Mouse (Mus musculus): Measurements from ENCODE around the gene Sars. TPM values are rescaled to one million over a fixed set of nuclear protein-coding genes. Genes with fewer than 3 reads are reported as not detected.

Gene Sars
- polyA plus RNA-seq, 1 experiment from 2014 or later = 220 TPM

DNA sequence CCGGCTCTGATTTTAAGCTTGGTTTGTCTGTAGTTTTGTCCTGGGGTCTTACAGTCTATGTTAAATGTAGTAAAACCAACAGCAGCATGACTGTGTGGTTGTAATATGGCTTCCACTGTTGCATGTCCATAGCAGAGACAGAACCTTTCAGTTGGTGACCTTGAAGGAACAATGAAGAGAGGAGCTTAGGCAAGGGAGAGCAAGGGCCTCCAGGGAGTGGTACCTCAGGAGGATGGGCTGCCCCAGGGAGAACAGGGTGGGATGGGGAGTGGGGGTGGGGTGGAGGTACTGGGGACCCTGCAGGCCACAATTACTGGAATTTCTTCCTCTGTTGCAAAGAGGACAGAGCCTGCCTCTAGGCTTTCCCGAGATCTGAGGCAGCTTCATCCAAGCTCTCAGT lies 7.0 kb upstream of the Sars start:
- Histone ChIP-seq H3K9ac (no peak overlapping the region), H3K9me3 (no peaks in the 10 kb centered on the region), H3K36me3 (no peaks in the 10 kb centered on the region), H3K27ac (no peak overlapping the region), H3K27me3 (no peaks in the 10 kb centered on the region), H3K4me1 (replicated peaks) (no peaks in the 10 kb centered on the region), H3K4me3 (no peak overlapping the region), H3K4me2 (no peak overlapping the region)
- WGBS = 90% methylated on average over 2 of the region's 2 CpGs
- ATAC-seq (ENCODE audit: low FRiP score) = no peak

GRCm38 (mm10) chr3:108445366-108445705 lies 327 bp upstream of the Sars start:
- ATAC-seq (ENCODE audit: low FRiP score) = peak; percentile 44
- H3K27ac ChIP-seq = peak overlapping the region; percentile 94
- no peaks in the 10 kb centered on the region for H3K27me3 ChIP-seq
- peak overlapping the region; percentile 87 for H3K4me3 ChIP-seq
- 16% methylated on average over 6 of the region's 6 CpGs for WGBS
- H3K4me2 ChIP-seq = peak overlapping the region; percentile 96
- H3K9me3 ChIP-seq = no peaks in the 10 kb centered on the region
- H3K9ac ChIP-seq = peak overlapping the region; percentile 93
- peaks cover 49% of the 10 kb centered on the region for H3K4me1 ChIP-seq (replicated peaks)
- peaks cover 5% of the 10 kb centered on the region; the same call in 1 of the 2 replicates for H3K36me3 ChIP-seq

DNA sequence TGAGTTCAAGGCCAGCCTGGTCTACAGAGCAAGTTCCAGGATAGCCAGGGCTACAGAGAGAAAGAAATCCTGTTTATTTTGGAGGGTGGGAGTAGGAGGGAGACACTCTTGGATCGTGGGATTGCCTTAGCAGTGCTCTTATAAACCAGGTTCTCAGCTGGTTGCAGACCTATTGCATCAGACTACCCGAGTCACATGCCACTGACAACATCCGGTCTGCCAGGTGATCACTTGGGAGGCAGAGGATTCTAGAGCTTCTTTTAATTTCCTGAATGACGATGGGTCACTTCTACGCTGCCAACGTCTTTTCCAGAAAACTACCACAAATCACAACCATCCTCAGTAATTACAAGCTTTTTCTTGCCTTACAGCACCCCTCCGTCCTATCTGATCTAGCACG lies 980 bp downstream of the Sars start:
- H3K4me3 ChIP-seq = peak overlapping the region; percentile 87
- H3K4me1 ChIP-seq (replicated peaks) = peaks cover 50% of the 10 kb centered on the region
- peak overlapping the region; percentile 93 for H3K9ac ChIP-seq
- H3K9me3 ChIP-seq = no peaks in the 10 kb centered on the region
- peak overlapping the region; percentile 94 for H3K27ac ChIP-seq
- no peaks in the 10 kb centered on the region for H3K27me3 ChIP-seq
- 36% methylated on average over 8 of the region's 8 CpGs for WGBS
- no peak for ATAC-seq (ENCODE audit: low FRiP score)
- peaks cover 10% of the 10 kb centered on the region for H3K36me3 ChIP-seq
- H3K4me2 ChIP-seq = peak overlapping the region; percentile 96

GRCm38 (mm10) chr3:108436380-108436714 lies 8.7 kb downstream of the Sars start:
- no peak overlapping the region for H3K4me3 ChIP-seq
- WGBS = 57% methylated on average over 7 of the region's 7 CpGs
- H3K27me3 ChIP-seq = no peaks in the 10 kb centered on the region
- H3K27ac ChIP-seq = peak overlapping the region; percentile 85; the same call in 1 of the 2 replicates
- H3K4me1 ChIP-seq (replicated peaks) = peaks cover 70% of the 10 kb centered on the region
- no peak overlapping the region for H3K4me2 ChIP-seq
- H3K9ac ChIP-seq = no peak overlapping the region
- ATAC-seq (ENCODE audit: low FRiP score) = no peak
- no peaks in the 10 kb centered on the region for H3K9me3 ChIP-seq
- peaks cover 54% of the 10 kb centered on the region for H3K36me3 ChIP-seq

DNA sequence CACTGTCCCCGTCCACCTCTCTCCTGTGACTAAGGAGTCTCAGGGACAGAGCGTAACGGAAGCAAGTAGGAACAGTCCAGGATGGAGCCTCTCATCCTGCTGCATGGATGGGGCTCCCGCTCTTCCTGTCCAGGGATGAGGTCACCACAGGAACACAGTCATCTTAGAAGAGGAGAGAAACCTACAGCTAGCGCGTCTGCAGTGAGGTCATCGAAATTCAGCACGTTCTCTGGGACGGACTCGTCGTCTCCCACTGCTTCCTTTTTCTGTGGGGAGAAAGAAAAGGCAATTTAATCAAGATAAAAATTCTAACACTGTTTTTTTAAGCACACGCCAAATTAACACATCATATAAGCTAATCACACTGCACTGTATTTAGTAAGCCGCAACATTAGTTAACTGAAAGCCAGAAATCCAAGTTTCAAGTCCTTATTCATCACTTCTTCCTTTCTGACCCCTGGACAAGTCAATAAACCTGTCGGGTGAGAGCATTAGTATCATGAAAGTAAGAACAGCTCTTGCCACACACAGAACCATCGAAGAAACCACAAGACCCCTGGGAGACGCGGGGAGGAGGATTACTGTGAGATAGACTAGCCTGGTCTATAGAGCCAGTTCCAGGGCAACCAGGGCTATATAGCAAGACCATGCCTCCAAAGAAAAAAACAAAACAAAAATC lies 9.2 kb downstream of the Sars start:
- Histone ChIP-seq H3K36me3 (peaks cover 57% of the 10 kb centered on the region), H3K4me2 (no peak overlapping the region), H3K4me3 (no peak overlapping the region), H3K27ac (peak overlapping the region; percentile 85), H3K27me3 (no peaks in the 10 kb centered on the region), H3K9ac (peak overlapping the region; percentile 43; the same call in 1 of the 2 replicates), H3K4me1 (replicated peaks) (peaks cover 68% of the 10 kb centered on the region), H3K9me3 (no peaks in the 10 kb centered on the region)
- 74% methylated on average over 17 of the region's 17 CpGs for WGBS
- no peak for ATAC-seq (ENCODE audit: low FRiP score)

DNA sequence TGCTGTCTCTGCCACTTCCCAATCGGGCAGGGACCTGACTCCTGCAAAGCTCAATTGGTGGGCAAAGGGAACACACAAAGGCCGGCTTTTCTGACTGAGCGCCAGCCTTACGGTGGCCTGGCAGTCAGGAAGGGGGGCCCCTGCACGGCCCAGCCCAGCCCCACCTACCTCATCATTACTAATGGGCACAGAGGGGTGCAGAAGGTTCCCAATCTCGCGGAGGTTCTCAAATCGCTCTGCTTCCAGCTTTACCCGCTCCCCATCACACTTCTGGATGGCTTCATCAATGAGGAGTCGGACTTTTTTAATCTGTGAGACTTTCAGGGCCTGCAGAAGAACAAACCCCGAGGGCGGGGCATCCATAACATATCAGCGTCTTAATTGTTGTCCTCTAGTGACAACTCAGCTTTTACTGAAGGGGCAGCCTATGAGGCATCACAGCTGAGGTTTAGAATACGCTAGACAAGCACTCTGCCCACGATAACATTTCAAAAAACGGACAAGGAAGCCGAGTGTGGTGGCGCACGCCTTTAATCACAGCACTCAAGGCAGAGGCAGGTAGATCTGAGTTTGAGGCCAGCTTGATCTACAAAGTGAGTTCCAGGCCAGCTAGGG lies 11.0 kb downstream of the Sars start:
- 0 out of 2 replicates have a peak overlapping the region, but pooled peaks have one; percentile 9 for H3K9ac ChIP-seq
- no peaks in the 10 kb centered on the region for H3K27me3 ChIP-seq
- H3K4me3 ChIP-seq = no peak overlapping the region
- no peak overlapping the region; the same call in 1 of the 2 replicates for H3K4me2 ChIP-seq
- whole genome bisulfite sequencing = 17% methylated on average over 19 of the region's 19 CpGs
- peak; percentile 91 for ATAC-seq (ENCODE audit: low FRiP score)
- no peaks in the 10 kb centered on the region for H3K9me3 ChIP-seq
- peak overlapping the region; percentile 85 for H3K27ac ChIP-seq
- H3K36me3 ChIP-seq = peaks cover 68% of the 10 kb centered on the region
- H3K4me1 ChIP-seq (replicated peaks) = peaks cover 62% of the 10 kb centered on the region

- Histone ChIP-seq H3K4me1 (replicated peaks) (peaks cover 68% of the 10 kb centered on the region), H3K27ac (peak overlapping the region; percentile 85), H3K9me3 (no peaks in the 10 kb centered on the region), H3K27me3 (no peaks in the 10 kb centered on the region), H3K36me3 (peaks cover 69% of the 10 kb centered on the region), H3K9ac (peak overlapping the region; percentile 40; the same call in 1 of the 2 replicates), H3K4me3 (no peak overlapping the region), H3K4me2 (peak overlapping the region; percentile 0; the same call in 1 of the 2 replicates)
- peak; percentile 91 for ATAC-seq (ENCODE audit: low FRiP score)
- 9% methylated on average over 18 of the region's 18 CpGs for WGBS
These were observed 11.7 kb downstream of the Sars start for GRCm38 (mm10) chr3:108433188-108433880.

- no peak overlapping the region for H3K4me3 ChIP-seq
- no peaks in the 10 kb centered on the region for H3K9me3 ChIP-seq
- peak overlapping the region; percentile 40; the same call in 1 of the 2 replicates for H3K9ac ChIP-seq
- WGBS = 18% methylated on average over 13 of the region's 13 CpGs
- H3K27ac ChIP-seq = peak overlapping the region; percentile 85
- peak overlapping the region; percentile 0; the same call in 1 of the 2 replicates for H3K4me2 ChIP-seq
- H3K4me1 ChIP-seq (replicated peaks) = peaks cover 68% of the 10 kb centered on the region
- H3K36me3 ChIP-seq = peaks cover 76% of the 10 kb centered on the region
- H3K27me3 ChIP-seq = no peaks in the 10 kb centered on the region
- no peak for ATAC-seq (ENCODE audit: low FRiP score)
These were observed 12.3 kb downstream of the Sars start for GRCm38 (mm10) chr3:108432542-108433187.

- H3K27me3 ChIP-seq = no peaks in the 10 kb centered on the region
These were observed 19.4 kb downstream of the Sars start for GRCm38 (mm10) chr3:108425624-108426018.

DNA sequence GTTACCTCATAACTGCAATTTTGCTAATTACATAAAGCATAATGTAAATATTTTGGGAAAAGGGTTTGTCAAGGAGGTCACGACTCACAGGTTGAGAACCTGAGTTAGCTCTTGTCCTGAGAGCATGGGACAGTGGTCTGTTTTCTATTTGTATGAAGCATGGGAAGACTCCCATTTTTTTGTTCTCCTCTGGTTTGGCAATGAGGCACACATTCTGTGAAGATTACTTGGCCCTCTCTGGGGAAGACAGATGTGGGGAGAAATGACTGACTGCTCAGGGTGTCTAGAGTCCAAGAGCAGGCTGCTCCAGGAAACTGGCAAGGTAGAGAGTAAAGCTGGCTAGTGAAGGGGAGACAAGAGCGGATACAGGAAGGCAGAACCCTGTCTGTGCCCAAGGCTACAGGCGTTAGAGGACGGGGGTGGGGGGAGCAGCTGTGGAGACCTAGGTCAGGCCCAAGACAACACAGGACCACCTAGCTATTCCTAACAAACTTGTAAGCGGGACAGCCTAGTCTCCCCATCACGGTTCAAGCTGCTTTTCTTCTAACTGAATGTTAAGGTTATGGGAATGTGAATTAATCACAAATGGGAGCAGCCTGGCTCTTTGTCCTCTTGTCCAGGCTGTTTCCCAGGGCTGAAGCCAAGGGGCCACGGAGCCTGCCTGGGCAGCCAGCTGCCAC lies 19.9 kb downstream of the Sars start:
- Histone ChIP-seq H3K36me3 (peaks cover 51% of the 10 kb centered on the region), H3K4me2 (no peak overlapping the region), H3K27me3 (no peaks in the 10 kb centered on the region), H3K4me1 (replicated peaks) (peaks cover 52% of the 10 kb centered on the region), H3K4me3 (no peak overlapping the region), H3K9ac (no peak overlapping the region), H3K9me3 (no peaks in the 10 kb centered on the region), H3K27ac (peak overlapping the region; percentile 79)
- ATAC-seq (ENCODE audit: low FRiP score) = no peak
- 35% methylated on average over 7 of the region's 7 CpGs for WGBS

More at GRCm38 (mm10) chr3:108425624-108426018, 19.4 kb downstream of the Sars start:
- Histone ChIP-seq H3K4me3 (no peak overlapping the region), H3K4me2 (no peak overlapping the region), H3K9me3 (no peaks in the 10 kb centered on the region), H3K4me1 (replicated peaks) (peaks cover 52% of the 10 kb centered on the region), H3K27ac (peak overlapping the region; percentile 79), H3K9ac (no peak overlapping the region), H3K36me3 (peaks cover 54% of the 10 kb centered on the region)
- ATAC-seq (ENCODE audit: low FRiP score) = no peak; the same call in 1 of the 2 replicates
- 67% methylated on average over 6 of the region's 6 CpGs for WGBS

DNA sequence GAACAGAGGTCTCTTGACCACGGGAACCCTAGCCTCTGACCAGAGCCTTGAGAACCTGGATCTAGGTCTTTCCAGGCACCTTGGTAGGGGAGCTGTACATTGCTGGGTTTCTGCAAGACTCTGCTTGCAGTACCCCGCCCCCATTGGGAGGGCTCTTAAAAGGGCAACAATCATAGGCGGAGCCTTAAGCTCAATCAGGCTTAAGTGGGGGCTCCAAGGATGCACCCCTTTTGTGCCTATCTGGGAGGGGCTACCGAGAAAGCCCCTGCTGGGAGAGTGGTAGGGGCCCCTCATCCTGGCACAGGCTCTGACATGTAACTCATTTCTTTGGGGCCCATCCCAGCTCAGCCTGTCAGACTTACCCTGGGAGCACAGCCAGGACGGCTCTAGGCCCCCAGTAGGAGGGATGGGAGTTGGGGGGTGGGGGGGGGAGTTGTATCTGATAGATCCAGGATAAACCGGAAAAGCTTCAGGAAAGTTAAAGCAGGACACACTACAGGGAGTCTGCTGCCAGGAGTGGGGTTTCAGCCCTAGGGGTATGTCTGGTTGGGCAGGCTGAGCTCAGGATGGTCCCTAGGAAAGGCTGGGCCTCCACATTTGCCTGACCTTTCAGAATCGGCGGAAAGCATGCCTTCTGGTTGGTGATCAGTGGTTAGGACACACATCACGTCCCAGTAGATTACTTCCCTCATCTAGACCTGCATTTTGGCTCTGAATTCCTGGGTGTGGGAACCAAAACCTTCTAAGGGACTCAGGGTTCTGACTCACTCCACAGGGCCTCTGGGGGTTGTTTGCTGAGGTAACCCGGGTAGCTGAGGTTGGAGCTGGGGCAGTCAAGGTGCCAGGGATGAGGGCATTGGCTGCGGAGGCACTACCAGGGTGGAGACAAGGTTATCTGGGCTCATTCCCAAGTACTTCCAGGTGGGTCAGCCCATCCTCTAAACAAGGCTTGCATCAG lies 20.9 kb downstream of the Sars start:
- Histone ChIP-seq H3K36me3 (peaks cover 41% of the 10 kb centered on the region), H3K4me1 (replicated peaks) (peaks cover 52% of the 10 kb centered on the region), H3K27me3 (no peaks in the 10 kb centered on the region), H3K9me3 (no peaks in the 10 kb centered on the region), H3K9ac (peak overlapping the region; percentile 55), H3K4me2 (peak overlapping the region; percentile 49), H3K27ac (peak overlapping the region; percentile 79), H3K4me3 (peak overlapping the region; percentile 25)
- WGBS = 17% methylated on average over 11 of the region's 11 CpGs
- peak; percentile 80 for ATAC-seq (ENCODE audit: low FRiP score)
